Mouse (Mus musculus): ENCODE measurements around the gene Myo3b.

Gene Myo3b

GRCm38 (mm10) chr2:70444141-70444540 is 405.2 kb downstream of the Myo3b start:
- in situ Hi-C loops (cut with MboI, MseI) = no loop called here

DNA sequence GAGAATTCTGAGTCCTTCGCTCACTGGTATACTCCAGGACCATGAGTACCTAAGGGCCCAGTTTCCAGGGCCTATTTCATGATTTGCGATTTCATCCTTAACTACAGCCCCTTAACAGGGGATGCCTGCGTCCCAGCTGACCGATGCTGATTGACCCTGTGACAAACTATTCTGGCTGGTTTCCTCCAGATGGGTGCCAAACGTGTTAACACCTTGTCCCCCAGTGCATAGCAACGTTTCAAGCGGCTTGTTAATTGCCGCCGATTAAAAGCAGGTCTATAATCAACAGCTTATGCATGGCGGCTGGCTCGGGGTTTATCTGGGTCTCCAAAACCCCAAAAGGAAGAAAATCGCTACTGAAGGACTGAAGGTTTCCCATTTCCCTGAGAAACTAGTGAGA is 417.3 kb downstream of the Myo3b start:
- in situ Hi-C loops (cut with MboI, MseI) = no loop called here

- in situ Hi-C loops (cut with MboI, MseI) = no loop called here
Observed at GRCm38 (mm10) chr2:70463606-70464005, 424.7 kb downstream of the Myo3b start.

DNA sequence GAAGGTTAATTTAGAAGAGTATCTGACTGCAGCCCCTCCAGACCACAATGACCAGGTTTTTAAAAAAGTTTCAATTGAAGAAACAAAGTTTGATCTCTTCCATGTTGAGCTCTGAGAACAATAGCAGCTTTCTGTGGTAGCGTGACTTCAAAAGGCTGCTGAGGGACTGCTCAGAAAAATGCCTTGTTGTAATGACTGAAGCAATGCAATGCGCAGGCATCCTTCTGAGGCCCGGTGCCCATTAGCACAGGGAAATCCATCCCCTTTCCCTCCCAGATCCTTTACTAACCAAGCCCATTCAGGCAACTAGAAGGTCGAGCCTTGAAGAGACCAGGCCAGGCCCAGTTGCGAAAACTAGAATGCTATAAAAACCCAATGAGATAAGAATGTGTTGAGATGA is 432.2 kb downstream of the Myo3b start:
- in situ Hi-C loops (cut with MboI, MseI) = no loop called here

GRCm38 (mm10) chr2:70471861-70472620 is 433.1 kb downstream of the Myo3b start:
- in situ Hi-C loops (cut with MboI, MseI) = no loop called here
